Mouse (Mus musculus) testis, adult 2 months (tissue): ENCODE measurements at regions not wholly inside any gene's neighbourhood (a gene's known extent, or its start where the extent isn't known, plus 50 kb on each side); places are given as distances from the start of the nearest gene placed in this dataset.

Experiments
- CTCF ChIP-seq: fragments of 200-500 bp; IDR thresholded peaks from 2 replicates; pipeline ENCODE4 v1.5.1; 2012; ENCODE audit warnings: low read depth, mild to moderate bottlenecking, inconsistent platforms, low read length, moderate library complexity; ENCODE audit not compliant: control insufficient read depth, insufficient read depth, insufficient replicate concordance
- POLR2A ChIP-seq: fragments of 200-500 bp; IDR thresholded peaks from 2 replicates; pipeline ENCODE4 v1.6.1; 2012; ENCODE audit warnings: low read depth, mild to moderate bottlenecking, inconsistent platforms, low read length, moderate library complexity; ENCODE audit not compliant: control insufficient read depth

DNA sequence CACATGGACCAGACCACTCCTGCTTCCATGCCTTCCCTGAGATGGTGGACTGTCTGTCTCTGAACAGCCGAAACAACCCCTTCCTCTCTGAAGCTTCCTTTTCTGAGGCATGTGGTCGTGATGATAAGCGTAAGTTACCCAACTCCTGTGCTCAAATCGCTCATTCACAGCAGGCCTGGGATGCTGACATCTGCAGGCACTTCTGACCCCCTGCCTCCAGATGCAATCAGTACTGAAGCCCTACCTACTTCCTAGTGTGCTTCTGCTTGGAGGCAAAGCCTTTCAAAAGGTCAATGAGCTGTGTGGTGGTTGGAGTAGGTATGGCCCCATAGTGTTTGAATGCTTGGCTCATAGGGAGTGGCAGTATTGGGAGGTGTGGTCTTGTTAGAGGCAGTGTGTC lies 253.7 kb upstream of the Irx3 start:
- TF ChIP-seq CTCF (no peak), POLR2A (no peak)
